In genomic region chr6:3509782-3510181, GRCm38 (mm10) we compare ENCODE assay signal across 7 mouse cellular contexts. TPM values are rescaled to one million over a fixed set of nuclear protein-coding genes. Genes with fewer than 3 reads are reported as not detected.
DNase-seq lines count a peak whose midpoint lies in the region; ATAC-seq lines count a peak whose summit lies in the region.

No protein-coding gene starts in this region.

- peak; percentile 45; the same call in 1 of the 2 replicates for ATAC-seq in forebrain, embryonic 12.5 days (ENCODE audit: low FRiP score)
- ATAC-seq in midbrain, embryonic 12.5 days (ENCODE audit: low FRiP score, low read depth), result peak; percentile 29; the same call in 1 of the 2 replicates

- intact Hi-C loops in left cerebral cortex, postnatal 4 days (cut with DNase I), result loop anchor here (5.0 kb wide), 2 partner anchors 1603 to 1873 kb away; partner anchors contain the start of gene Asb4

- no peak overlapping the region for H3K4me2 ChIP-seq in forebrain, embryonic 12.5 days
- no peak overlapping the region for H3K4me2 ChIP-seq in midbrain, embryonic 12.5 days (replicated peaks)

- H3K27ac ChIP-seq in forebrain, embryonic 12.5 days, result no peak overlapping the region
- H3K27ac ChIP-seq in midbrain, embryonic 12.5 days (replicated peaks), result no peak overlapping the region

- no peak overlapping the region for H3K9ac ChIP-seq in forebrain, embryonic 12.5 days
- H3K9ac ChIP-seq in midbrain, embryonic 12.5 days (replicated peaks), result no peak overlapping the region

- peak; percentile 31 for DNase-seq in left cerebral cortex, adult 11 months (ENCODE audit: low spot score)
- DNase-seq in left cerebral cortex, postnatal 4 days, result no peak
- DNase-seq in Muller cell, postnatal 12 days (ENCODE audit: inconsistent ontology term), result peak; percentile 45
- no peak for DNase-seq in frontal cortex, postnatal 36 days (ENCODE audit: low spot score in 2 of 2)
- no peak for DNase-seq in adrenal gland, adult 18-20 months (ENCODE audit: low spot score in 2 of 2)

- 18% methylated on average over 2 of the region's 2 CpGs for WGBS in forebrain, embryonic 12.5 days
- WGBS in midbrain, embryonic 12.5 days, result 14% methylated on average over 2 of the region's 2 CpGs

- peaks cover 24% of the 10 kb centered on the region for H3K4me1 ChIP-seq in forebrain, embryonic 12.5 days
- peaks cover 20% of the 10 kb centered on the region for H3K4me1 ChIP-seq in midbrain, embryonic 12.5 days

- H3K27me3 ChIP-seq in forebrain, embryonic 12.5 days, result no peaks in the 10 kb centered on the region
- H3K27me3 ChIP-seq in midbrain, embryonic 12.5 days, result no peaks in the 10 kb centered on the region

- no peaks in the 10 kb centered on the region for H3K36me3 ChIP-seq in forebrain, embryonic 12.5 days (replicated peaks)
- H3K36me3 ChIP-seq in midbrain, embryonic 12.5 days, result no peaks in the 10 kb centered on the region

- no peaks in the 10 kb centered on the region for H3K9me3 ChIP-seq in forebrain, embryonic 12.5 days
- H3K9me3 ChIP-seq in midbrain, embryonic 12.5 days, result no peaks in the 10 kb centered on the region

- no peak overlapping the region for H3K4me3 ChIP-seq in forebrain, embryonic 12.5 days (replicated peaks)
- no peak overlapping the region for H3K4me3 ChIP-seq in midbrain, embryonic 12.5 days

RNA-seq across cellular contexts. Expression of gene Vps50, which starts 11.6 kb away (rescaled TPM):
- 10 to 100 TPM; 61.2 to 61.5 TPM for total RNA-seq in left cerebral cortex, postnatal 4 days (2021)
- polyA plus RNA-seq in forebrain, embryonic 12.5 days (2016; fragmentation: Nextera tagmentation; extraction: Ambion mirVana), result 47.1 and 48.1 TPM in 2 replicates
- polyA plus RNA-seq in midbrain, embryonic 12.5 days (2016; fragmentation: Nextera tagmentation; extraction: Ambion mirVana), result 41.9 and 46.9 TPM in 2 replicates
- total RNA-seq in adrenal gland, adult 18-20 months (2021), result 10 to 100 TPM; 18.2 to 18.3 TPM

RNA-seq across cellular contexts. Expression of gene Hepacam2, which starts 11.7 kb away (rescaled TPM):
- total RNA-seq in left cerebral cortex, postnatal 4 days (2021), result under 1 TPM; 0.77 to 0.80 TPM
- 2.3 and 2.7 TPM in 2 replicates for polyA plus RNA-seq in forebrain, embryonic 12.5 days (2016; fragmentation: Nextera tagmentation; extraction: Ambion mirVana)
- polyA plus RNA-seq in midbrain, embryonic 12.5 days (2016; fragmentation: Nextera tagmentation; extraction: Ambion mirVana), result 3.4 and 4.7 TPM in 2 replicates
- 1 to 10 TPM in 1 of 2 experiments, under 1 TPM in 1; 0.20 to 1.2 TPM for total RNA-seq in adrenal gland, adult 18-20 months (2021)

Comparison
In these comparisons a context has a peak if more than half of its experiments do, and no peak if none do; other contexts are left out.
1. DNase-seq: peak in left cerebral cortex, adult 11 months (single experiment) and Muller cell, postnatal 12 days (single experiment); none in left cerebral cortex, postnatal 4 days (single experiment), frontal cortex, postnatal 36 days (0 of 2) and adrenal gland, adult 18-20 months (0 of 2).